Mouse (Mus musculus): Measurements from ENCODE around the gene Defb43.

- TF ChIP-seq CTCF (IDR thresholded peaks at IDR 0.05; ENCODE audit: low read depth): no peak
- no peak for TF ChIP-seq EP300 (IDR thresholded peaks at IDR 0.05; ENCODE audit: low read depth)
These were observed 12.6 kb upstream of the Defb43 start for GRCm38 (mm10) chr14:62998977-62999376.

Data from liver, postnatal 0 days (tissue).